Mouse (Mus musculus) macrophage (primary cell): ENCODE data around the gene Nell1. TPM values are rescaled to one million over a fixed set of nuclear protein-coding genes. Genes with fewer than 3 reads are reported as not detected.

Experiments used
- H3K27ac ChIP-seq: fragments of 350-480 bp; formaldehyde crosslinking; 2 replicates; pipeline ENCODE4 v1.9.0; 2021
- H3K36me3 ChIP-seq: fragments of 350-480 bp; formaldehyde crosslinking; 2 replicates; pipeline ENCODE4 v1.9.0; 2021; ENCODE audit errors: inconsistent target
- H3K4me3 ChIP-seq: fragments of 350-480 bp; formaldehyde crosslinking; 2 replicates; pipeline ENCODE4 v1.9.0; 2021; ENCODE audit errors: inconsistent target
- H3K79me2 ChIP-seq: fragments of 350-480 bp; formaldehyde crosslinking; 2 replicates; pipeline ENCODE4 v1.9.0; 2021; ENCODE audit errors: inconsistent target
- WGBS: methylation state at CpG from one replicate; pipeline ENCODE4 v1.1.7; 2026; ENCODE audit warnings: inconsistent platforms; ENCODE audit not compliant: missing documents; 5-methylcytosine and 5-hydroxymethylcytosine counted together
- polyA plus RNA-seq: library from polyadenylated mRNA; stranded (reverse); fragments of 250-400 nt; gene quantifications from 3 replicates; pipeline ENCODE4 v1.2.4, GENCODE M21; 2018; ENCODE audit warnings: inconsistent platforms

Nell1 gene
- polyA plus RNA-seq, 1 experiment from 2014 or later: not detected

DNA sequence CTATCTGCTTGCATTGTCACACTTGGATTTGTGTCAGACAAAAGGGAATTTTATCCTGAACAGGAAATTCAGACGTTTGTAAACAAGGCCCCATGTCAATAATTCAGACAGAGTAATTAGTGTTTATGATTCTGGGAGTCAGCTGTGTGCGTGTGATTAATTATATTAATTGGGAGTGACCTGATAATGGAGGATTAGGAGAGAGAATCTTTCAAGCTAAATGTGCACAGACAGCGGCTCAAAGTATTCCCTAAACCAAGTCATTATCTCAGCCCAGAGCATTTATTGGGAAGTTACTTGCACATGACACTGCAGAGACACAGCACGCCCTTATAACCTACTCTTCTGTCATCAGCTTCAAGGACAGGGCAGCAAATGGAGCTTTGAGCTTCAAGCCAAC, 697.6 kb downstream of the Nell1 start:
- no peak overlapping the region for H3K27ac ChIP-seq
- H3K36me3 ChIP-seq: no peaks in the 10 kb centered on the region
- no peak overlapping the region for H3K4me3 ChIP-seq
- 62% methylated on average over 4 of the region's 4 CpGs for WGBS
- no peaks in the 10 kb centered on the region for H3K79me2 ChIP-seq

DNA sequence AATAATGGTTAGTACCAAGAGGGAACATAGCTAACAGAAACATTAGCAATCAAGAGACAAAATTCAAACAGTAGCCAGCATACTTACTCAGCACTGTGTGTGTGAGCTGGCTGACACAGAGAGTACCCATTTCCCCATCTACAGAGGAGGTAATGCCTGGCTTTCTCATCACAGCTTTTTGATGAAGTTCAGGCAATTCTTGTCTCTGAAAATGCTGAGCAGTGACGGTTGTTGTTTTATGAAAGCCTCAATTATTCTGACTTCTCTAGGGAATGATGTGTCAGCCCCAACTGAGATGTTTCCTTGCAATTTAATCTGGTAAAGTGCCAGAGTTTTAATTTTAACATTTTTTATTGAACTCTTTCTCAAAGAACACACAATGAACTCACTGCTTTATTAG, 700.8 kb downstream of the Nell1 start:
- Histone ChIP-seq H3K79me2 (no peaks in the 10 kb centered on the region), H3K4me3 (no peak overlapping the region), H3K27ac (no peak overlapping the region), H3K36me3 (no peaks in the 10 kb centered on the region)
- WGBS: 92% methylated on average over 1 of the region's 1 CpGs

GRCm38 (mm10) chr7:50677511-50677910, 702.8 kb downstream of the Nell1 start:
- no peak overlapping the region for H3K27ac ChIP-seq
- H3K79me2 ChIP-seq: no peaks in the 10 kb centered on the region
- 60% methylated on average over 1 of the region's 1 CpGs for WGBS
- no peaks in the 10 kb centered on the region for H3K36me3 ChIP-seq
- H3K4me3 ChIP-seq: no peak overlapping the region

- no peaks in the 10 kb centered on the region for H3K36me3 ChIP-seq
- H3K27ac ChIP-seq: no peak overlapping the region
- H3K79me2 ChIP-seq: no peaks in the 10 kb centered on the region
- H3K4me3 ChIP-seq: no peak overlapping the region
- WGBS: 89% methylated on average over 4 of the region's 5 CpGs
Observed at GRCm38 (mm10) chr7:50686337-50686736, 711.7 kb downstream of the Nell1 start.

GRCm38 (mm10) chr7:50725166-50725565, 750.5 kb downstream of the Nell1 start:
- H3K36me3 ChIP-seq: no peaks in the 10 kb centered on the region
- no peak overlapping the region for H3K4me3 ChIP-seq
- H3K79me2 ChIP-seq: no peaks in the 10 kb centered on the region
- WGBS: 83% methylated on average over 3 of the region's 3 CpGs
- no peak overlapping the region for H3K27ac ChIP-seq

GRCm38 (mm10) chr7:50730951-50731350, 756.3 kb downstream of the Nell1 start:
- Histone ChIP-seq H3K27ac (no peak overlapping the region), H3K36me3 (no peaks in the 10 kb centered on the region), H3K4me3 (no peak overlapping the region), H3K79me2 (no peaks in the 10 kb centered on the region)
- 51% methylated on average over 4 of the region's 4 CpGs for WGBS

DNA sequence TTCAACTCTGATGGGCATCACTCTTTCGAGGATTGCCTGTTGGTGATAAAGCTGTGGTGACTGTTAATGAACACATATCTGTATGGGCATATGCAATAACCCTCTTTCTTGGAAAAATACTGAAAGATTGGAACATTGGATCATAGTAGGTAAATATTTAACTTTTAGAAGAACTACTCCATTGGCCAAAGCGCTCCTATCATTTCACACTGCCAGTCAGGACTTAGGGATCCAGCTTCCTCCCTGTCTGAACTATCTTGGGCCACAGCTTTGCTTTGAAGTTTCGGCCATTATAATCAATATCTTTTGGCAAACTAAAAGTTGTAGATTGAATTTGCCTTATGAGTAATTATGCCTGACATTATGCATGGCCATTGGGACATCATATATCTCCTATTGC, 780.9 kb downstream of the Nell1 start:
- WGBS: 66% methylated on average over 3 of the region's 3 CpGs
- no peak overlapping the region for H3K27ac ChIP-seq
- no peaks in the 10 kb centered on the region for H3K79me2 ChIP-seq
- no peak overlapping the region for H3K4me3 ChIP-seq
- H3K36me3 ChIP-seq: no peaks in the 10 kb centered on the region

- 96% methylated on average over 4 of the region's 5 CpGs for WGBS
Observed at GRCm38 (mm10) chr7:50756409-50756808, 781.7 kb downstream of the Nell1 start.

GRCm38 (mm10) chr7:50773516-50773915, 798.9 kb downstream of the Nell1 start:
- H3K79me2 ChIP-seq: no peaks in the 10 kb centered on the region
- H3K27ac ChIP-seq: no peak overlapping the region
- no peak overlapping the region for H3K4me3 ChIP-seq
- no peaks in the 10 kb centered on the region for H3K36me3 ChIP-seq

More at GRCm38 (mm10) chr7:50756409-50756808, 781.7 kb downstream of the Nell1 start:
- H3K4me3 ChIP-seq: no peak overlapping the region
- H3K79me2 ChIP-seq: no peaks in the 10 kb centered on the region
- no peaks in the 10 kb centered on the region for H3K36me3 ChIP-seq
- no peak overlapping the region for H3K27ac ChIP-seq

DNA sequence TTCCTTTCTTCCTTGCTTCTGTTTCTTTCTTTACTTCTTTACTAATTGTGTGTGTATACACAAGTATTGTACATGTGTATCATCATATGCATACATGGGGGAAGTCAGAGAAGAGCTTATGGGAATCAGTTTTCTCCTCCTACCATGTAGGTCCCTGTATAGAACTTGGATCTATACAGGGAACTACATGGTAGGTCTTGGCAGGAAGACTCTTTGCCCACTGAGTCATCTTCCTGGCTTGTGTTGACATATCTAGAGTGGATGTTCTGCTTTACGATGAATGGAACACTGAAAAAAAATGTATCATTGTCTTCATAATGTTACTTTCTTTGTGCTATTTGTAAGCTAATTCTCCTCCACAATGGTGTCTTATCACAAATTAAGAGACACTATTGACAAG, 806.4 kb downstream of the Nell1 start:
- no peaks in the 10 kb centered on the region for H3K79me2 ChIP-seq
- H3K4me3 ChIP-seq: no peak overlapping the region
- WGBS: 92% methylated on average over 1 of the region's 1 CpGs

DNA sequence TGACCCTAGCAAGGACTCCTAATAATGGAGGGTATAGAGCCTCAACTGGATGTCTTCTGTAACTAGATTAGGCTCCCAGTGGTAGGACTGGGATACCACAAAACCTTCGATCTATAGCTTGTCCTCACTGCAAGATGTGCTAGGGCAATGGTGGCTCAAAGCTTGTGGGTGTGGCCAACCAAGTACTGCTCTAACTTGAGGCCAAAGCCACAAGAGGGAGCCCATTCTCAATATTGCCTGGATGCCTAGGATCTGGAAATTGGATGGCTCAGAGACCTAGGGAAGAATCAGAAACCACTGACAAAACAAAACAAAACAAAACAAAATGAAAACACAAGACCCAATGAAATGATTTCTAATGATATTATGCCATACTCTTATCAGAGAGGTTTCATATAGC, 809.0 kb downstream of the Nell1 start:
- no peaks in the 10 kb centered on the region for H3K79me2 ChIP-seq
- WGBS: 71% methylated on average over 1 of the region's 1 CpGs
- H3K4me3 ChIP-seq: no peak overlapping the region
- no peak overlapping the region for H3K27ac ChIP-seq
- H3K36me3 ChIP-seq: no peaks in the 10 kb centered on the region

More for the DNA sequence above, 806.4 kb downstream of the Nell1 start:
- H3K36me3 ChIP-seq: no peaks in the 10 kb centered on the region
- H3K27ac ChIP-seq: no peak overlapping the region

- Histone ChIP-seq H3K79me2 (no peaks in the 10 kb centered on the region), H3K27ac (no peak overlapping the region), H3K4me3 (no peak overlapping the region), H3K36me3 (no peaks in the 10 kb centered on the region)
- 56% methylated on average over 7 of the region's 7 CpGs for WGBS
Observed at GRCm38 (mm10) chr7:50826180-50826579, 851.5 kb downstream of the Nell1 start.

DNA sequence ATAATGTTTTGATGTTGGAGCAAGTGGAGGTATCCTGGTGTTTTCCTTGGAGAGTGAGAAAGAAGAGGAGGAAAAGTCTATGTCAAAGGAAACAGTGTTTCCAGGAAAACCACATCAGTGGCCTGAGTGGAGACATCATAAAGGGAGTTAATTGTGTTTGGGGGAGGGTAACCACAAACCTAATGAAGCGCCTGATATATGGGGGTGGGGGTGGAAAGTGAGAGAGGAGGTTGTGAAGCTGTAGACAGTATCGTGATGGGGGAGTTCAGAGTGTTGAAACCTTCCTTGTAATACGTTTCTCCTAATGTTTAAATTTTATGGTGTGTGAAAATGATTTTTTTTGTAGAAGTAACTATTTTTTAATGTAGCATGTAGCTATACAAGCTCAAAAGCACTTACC, 858.1 kb downstream of the Nell1 start:
- Histone ChIP-seq H3K4me3 (no peak overlapping the region), H3K79me2 (no peaks in the 10 kb centered on the region), H3K27ac (no peak overlapping the region), H3K36me3 (no peaks in the 10 kb centered on the region)
- WGBS: 29% methylated on average over 3 of the region's 3 CpGs

DNA sequence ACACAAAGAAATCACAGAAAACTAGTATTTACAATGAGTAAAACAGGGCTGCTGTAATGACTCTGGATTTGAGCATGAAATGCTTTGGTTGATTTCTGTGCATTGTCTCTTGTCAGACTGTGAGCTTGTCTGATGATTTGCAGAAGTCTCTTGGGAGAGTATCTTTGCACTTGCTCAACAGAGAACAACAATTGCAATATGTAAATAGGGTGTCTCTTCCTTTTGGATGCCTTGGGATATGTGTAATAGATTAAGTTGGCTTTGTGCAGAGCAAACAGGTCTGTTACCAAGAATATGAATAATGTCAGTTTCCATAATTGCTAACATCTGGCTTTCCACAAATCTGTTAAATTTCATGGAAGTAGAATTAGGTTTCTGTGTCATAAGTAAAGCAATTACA, 868.0 kb downstream of the Nell1 start:
- Histone ChIP-seq H3K36me3 (no peaks in the 10 kb centered on the region), H3K27ac (no peak overlapping the region), H3K79me2 (no peaks in the 10 kb centered on the region), H3K4me3 (no peak overlapping the region)

DNA sequence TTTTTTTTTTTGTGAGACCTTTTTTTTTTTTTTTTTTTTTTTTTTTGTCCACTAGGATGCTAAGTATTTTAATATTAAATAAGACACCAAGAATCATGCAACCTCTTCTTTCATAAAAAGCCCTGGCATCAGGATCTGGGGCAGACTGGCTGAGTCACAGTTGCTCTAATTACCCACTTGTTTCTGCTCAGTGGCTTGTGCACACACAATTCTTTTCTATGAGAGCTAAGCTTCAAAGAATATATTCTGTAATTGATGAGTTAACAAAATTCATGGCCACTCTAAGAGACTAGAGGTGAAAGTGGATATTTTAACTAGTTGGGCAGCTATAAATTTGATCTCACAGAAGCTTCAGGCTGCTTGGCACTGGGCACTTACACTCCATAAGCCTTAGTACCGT, 873.3 kb downstream of the Nell1 start:
- H3K79me2 ChIP-seq: no peaks in the 10 kb centered on the region
- H3K27ac ChIP-seq: no peak overlapping the region
- H3K36me3 ChIP-seq: no peaks in the 10 kb centered on the region
- no peak overlapping the region for H3K4me3 ChIP-seq
- 70% methylated on average over 1 of the region's 1 CpGs for WGBS

GRCm38 (mm10) chr7:50850271-50850670, 875.6 kb downstream of the Nell1 start:
- 90% methylated on average over 1 of the region's 1 CpGs for WGBS

More at GRCm38 (mm10) chr7:50850271-50850670, 875.6 kb downstream of the Nell1 start:
- no peaks in the 10 kb centered on the region for H3K36me3 ChIP-seq
- H3K79me2 ChIP-seq: no peaks in the 10 kb centered on the region
- H3K4me3 ChIP-seq: no peak overlapping the region
- H3K27ac ChIP-seq: no peak overlapping the region
